Mouse (Mus musculus) midbrain, embryonic 12.5 days (tissue): ENCODE measurements around the gene Mdm2. TPM values are rescaled to one million over a fixed set of nuclear protein-coding genes. Genes with fewer than 3 reads are reported as not detected.
A peak's percentile ranks its signal among the peaks of the same experiment; 100 is the strongest.

ENCODE experiments used
- ATAC-seq: fragments of 200-750 bp; cut with Nextera tagmentation; 2 replicates; pipeline ENCODE4 v1.8.0; 2017; ENCODE audit warnings: low read depth, moderate TSS enrichment, moderate library complexity; ENCODE audit not compliant: low FRiP score
- H3K27ac ChIP-seq: fragments of 300-500 bp; sonication (generic); replicated peaks from 2 replicates; pipeline ENCODE4 v1.5.1; 2016; ENCODE audit warnings: mild to moderate bottlenecking
- H3K27me3 ChIP-seq: fragments of 300-500 bp; sonication (generic); 2 replicates; pipeline ENCODE4 v1.6.1; 2016; ENCODE audit warnings: mild to moderate bottlenecking
- H3K36me3 ChIP-seq: fragments of 300-500 bp; sonication (generic); 2 replicates; pipeline ENCODE4 v1.6.1; 2016
- H3K4me1 ChIP-seq: fragments of 300-500 bp; sonication (generic); 2 replicates; pipeline ENCODE4 v1.6.1; 2016
- H3K4me2 ChIP-seq: fragments of 300-500 bp; sonication (generic); replicated peaks from 2 replicates; pipeline ENCODE4 v1.6.1; 2016; ENCODE audit warnings: mild to moderate bottlenecking, moderate library complexity
- H3K4me3 ChIP-seq: fragments of 300-500 bp; sonication (generic); 2 replicates; pipeline ENCODE4 v1.5.1; 2016; ENCODE audit warnings: mild to moderate bottlenecking
- H3K9ac ChIP-seq: fragments of 300-500 bp; sonication (generic); replicated peaks from 2 replicates; pipeline ENCODE4 v1.6.1; 2016; ENCODE audit warnings: mild to moderate bottlenecking, moderate library complexity
- H3K9me3 ChIP-seq: fragments of 300-500 bp; sonication (generic); 2 replicates; pipeline ENCODE4 v1.6.1; 2016; ENCODE audit warnings: mild to moderate bottlenecking
- WGBS: fragments of 180-500 bp; shearing (Covaris S2); methylation state at CpG from one replicate; pipeline ENCODE4 v1.1.7; 2016; 5-methylcytosine and 5-hydroxymethylcytosine counted together
- polyA plus RNA-seq: library from polyadenylated mRNA; unstranded; fragments of >200 nt; fragmentation: Nextera tagmentation; extraction: Ambion mirVana; gene quantifications from 2 replicates; pipeline ENCODE4 v1.2.1, GENCODE M21; 2016

The Mdm2 gene
- polyA plus RNA-seq, 1 experiment from 2014 or later = 74.5 TPM

DNA sequence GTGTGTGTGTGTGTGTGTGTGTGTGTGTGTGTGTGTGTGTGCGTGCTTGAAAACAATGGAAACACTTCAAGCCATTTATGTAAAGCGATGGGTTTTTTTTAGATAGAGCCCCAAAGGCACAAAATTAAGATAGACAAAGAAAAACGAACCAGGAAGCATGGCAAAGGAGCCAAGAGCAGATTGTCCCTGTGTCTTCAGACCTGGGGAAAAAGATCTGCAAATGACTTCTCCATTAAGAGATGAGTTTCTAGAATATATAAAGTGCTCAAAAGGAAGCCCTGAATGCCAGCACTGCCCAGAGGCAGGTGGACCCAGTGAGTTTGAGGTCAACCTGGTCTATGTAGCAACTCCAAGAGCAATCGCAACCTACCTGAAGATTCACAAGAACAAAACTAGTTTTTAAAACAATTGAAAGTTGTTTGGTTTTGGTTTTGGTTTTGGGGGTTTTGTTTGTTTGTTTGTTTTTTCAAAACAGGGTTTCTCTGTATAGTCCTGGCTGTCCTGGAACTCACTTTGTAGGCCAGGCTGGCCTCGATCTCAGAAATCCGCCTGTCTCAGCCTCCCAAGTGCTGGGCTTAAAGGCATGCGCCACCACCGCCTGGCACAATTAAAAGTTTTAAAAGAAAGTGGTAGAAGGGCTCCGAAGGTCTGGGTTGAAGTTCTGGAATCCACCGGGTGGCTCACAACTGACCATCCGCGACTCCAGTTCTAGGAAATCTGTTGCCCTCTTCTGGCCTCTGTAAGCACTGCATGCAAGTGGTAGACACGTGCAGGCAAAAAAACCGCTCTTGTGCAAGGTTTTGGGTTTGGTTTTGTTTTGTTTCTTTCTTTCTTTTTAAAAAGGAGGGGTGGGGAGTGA is 28.3 kb downstream of the Mdm2 start:
- WGBS = 66% methylated on average over 13 of the region's 14 CpGs

DNA sequence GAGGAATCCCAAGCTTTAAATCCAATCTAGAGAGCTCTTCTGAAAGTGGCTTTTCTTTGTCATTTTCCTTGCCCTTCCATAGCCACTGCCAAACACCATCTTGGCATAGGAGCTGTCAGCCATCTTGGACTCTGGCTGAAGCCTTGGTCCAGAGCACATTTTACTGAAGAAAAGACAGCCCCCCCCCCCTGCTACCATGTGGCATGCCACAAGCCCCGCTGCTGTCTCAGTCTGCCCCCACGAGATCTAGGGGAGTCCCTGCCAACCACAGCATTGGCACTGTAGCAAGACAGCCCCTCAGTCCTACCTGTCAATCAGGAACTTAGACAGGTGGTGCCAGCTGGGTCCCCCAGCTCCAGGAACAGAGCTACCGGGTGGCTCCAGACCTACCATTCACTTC is 29.0 kb downstream of the Mdm2 start:
- Histone ChIP-seq H3K9me3 (no peaks in the 10 kb centered on the region), H3K4me3 (no peak overlapping the region), H3K9ac (no peak overlapping the region), H3K4me2 (no peak overlapping the region), H3K4me1 (0 out of 2 replicates have a peak, but pooled peaks cover 2% of the 10 kb centered on the region), H3K27me3 (peaks cover 10% of the 10 kb centered on the region), H3K36me3 (no peaks in the 10 kb centered on the region), H3K27ac (no peak overlapping the region)
- ATAC-seq = no peak
- WGBS = 84% methylated on average over 3 of the region's 3 CpGs

More for the DNA sequence above, 28.3 kb downstream of the Mdm2 start:
- Histone ChIP-seq H3K9ac (no peak overlapping the region), H3K36me3 (no peaks in the 10 kb centered on the region), H3K27ac (no peak overlapping the region), H3K27me3 (peaks cover 10% of the 10 kb centered on the region), H3K4me1 (no peaks in the 10 kb centered on the region), H3K4me2 (no peak overlapping the region), H3K4me3 (no peak overlapping the region), H3K9me3 (no peaks in the 10 kb centered on the region)
- ATAC-seq = no peak

DNA sequence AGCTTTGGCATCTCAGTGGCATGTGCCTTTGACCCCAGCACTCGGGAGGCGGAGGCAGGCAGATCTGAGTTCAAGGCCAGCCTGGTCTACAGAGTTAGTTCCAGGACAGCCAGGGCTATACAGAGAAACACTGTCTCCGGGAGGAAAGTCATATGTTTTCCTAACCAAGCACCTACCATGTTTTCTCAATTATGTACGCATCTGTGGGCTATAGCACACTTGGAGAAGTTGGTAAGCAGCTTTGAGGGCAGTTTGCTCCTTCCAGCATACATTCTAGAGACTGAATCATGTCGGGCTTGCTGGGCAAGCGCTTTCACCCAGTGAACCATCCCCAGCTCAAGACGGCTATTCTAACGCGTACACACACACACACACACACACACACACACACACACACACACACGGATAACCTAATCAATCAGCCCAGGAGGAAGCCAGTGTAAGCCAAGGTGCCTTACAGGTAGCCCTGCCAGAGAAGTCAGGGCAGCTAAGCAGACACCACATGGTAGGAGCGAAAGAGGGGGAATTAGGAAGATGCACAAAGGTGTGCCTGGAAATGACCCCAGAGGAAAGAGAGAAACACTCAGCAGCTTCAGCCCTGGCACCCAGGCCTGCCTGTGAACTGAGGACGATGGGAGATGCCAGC is 29.6 kb downstream of the Mdm2 start:
- ATAC-seq = no peak
- Histone ChIP-seq H3K27me3 (peaks cover 10% of the 10 kb centered on the region), H3K27ac (no peak overlapping the region), H3K4me3 (no peak overlapping the region), H3K36me3 (no peaks in the 10 kb centered on the region), H3K9ac (no peak overlapping the region), H3K9me3 (no peaks in the 10 kb centered on the region), H3K4me1 (0 out of 2 replicates have a peak, but pooled peaks cover 2% of the 10 kb centered on the region), H3K4me2 (no peak overlapping the region)
- WGBS = 87% methylated on average over 12 of the region's 12 CpGs

DNA sequence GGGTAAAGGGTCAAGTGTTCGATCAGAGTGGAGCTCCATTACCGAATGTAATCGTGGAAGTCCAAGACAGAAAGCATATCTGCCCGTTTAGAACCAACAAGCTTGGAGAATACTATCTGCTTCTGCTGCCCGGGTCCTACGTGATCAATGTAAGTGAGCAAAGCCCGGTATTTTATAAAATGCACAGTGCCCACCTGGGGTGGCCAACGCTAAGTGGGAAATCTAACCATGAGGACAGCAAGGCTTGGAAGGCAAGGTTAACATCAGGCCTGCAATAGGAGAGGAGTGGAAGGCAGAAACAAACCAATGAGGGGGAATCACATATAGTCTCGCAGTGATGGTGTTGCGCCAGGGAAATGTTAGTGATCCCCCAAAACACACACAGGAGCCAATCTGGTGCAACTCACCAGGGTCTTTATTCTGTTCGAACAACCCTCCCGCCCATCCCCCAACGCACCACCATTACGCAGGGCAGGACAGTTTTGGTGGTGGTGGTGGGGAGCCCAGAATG is 30.5 kb downstream of the Mdm2 start:
- 0 out of 2 replicates have a peak, but pooled peaks cover 8% of the 10 kb centered on the region for H3K4me1 ChIP-seq
- H3K27ac ChIP-seq = no peak overlapping the region
- no peak overlapping the region for H3K4me2 ChIP-seq
- no peak overlapping the region for H3K9ac ChIP-seq
- WGBS = 92% methylated on average over 14 of the region's 14 CpGs
- H3K4me3 ChIP-seq = no peak overlapping the region
- no peaks in the 10 kb centered on the region for H3K9me3 ChIP-seq
- ATAC-seq = no peak
- no peaks in the 10 kb centered on the region for H3K36me3 ChIP-seq
- H3K27me3 ChIP-seq = peaks cover 10% of the 10 kb centered on the region

DNA sequence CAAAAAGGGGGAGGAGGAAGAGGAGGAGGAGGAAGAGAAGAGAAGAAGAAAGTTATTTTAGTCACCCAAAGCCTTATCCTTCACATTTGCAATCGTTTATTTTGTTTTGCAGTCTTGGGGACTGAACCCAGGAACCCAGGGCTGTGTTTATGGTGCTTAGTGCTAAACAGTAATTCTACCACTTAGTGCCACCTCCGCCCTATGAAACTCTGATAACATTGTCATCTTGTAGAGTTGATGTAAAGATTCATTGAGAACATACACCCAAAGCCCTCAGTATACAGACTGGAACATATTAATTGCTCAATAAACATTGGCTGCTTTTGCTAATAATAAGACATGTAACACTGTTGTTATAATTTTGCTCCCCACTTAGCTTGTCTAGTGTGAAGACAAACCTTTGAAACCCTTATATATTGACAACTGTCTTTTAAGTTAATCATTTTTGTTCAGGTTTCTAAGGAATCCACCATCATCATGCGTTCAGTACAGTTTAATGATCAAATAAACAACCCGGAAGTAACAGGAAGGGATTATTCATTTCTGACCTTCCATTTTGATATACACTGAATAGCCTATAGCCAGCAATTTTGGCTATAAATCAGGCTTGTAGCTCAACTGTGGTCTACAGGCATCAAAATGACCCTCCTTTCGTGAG is 31.4 kb downstream of the Mdm2 start:
- 84% methylated on average over 5 of the region's 5 CpGs for WGBS
- Histone ChIP-seq H3K27ac (no peak overlapping the region), H3K9me3 (no peaks in the 10 kb centered on the region), H3K27me3 (peaks cover 12% of the 10 kb centered on the region), H3K4me2 (no peak overlapping the region), H3K4me1 (0 out of 2 replicates have a peak, but pooled peaks cover 8% of the 10 kb centered on the region), H3K36me3 (no peaks in the 10 kb centered on the region), H3K9ac (no peak overlapping the region), H3K4me3 (no peak overlapping the region)
- no peak for ATAC-seq

DNA sequence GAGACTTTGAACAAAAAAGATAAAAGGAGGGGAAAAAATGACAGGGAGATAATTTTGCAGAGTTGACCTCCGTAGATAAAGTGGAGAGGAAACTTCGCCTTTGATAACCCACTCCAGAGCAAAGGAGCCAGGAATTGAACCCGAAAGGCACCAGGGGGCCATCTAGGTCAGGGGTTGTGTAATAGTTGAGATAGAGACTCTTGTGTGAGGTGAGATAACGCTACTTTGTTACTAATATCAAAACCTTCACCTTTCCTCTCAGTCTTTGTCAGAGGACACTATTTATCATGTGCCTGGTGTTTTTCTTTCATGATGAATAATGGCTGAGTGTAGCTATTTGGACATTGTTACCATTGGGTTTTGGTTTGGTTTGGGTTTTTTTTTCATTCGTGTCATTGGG is 32.2 kb downstream of the Mdm2 start:
- H3K36me3 ChIP-seq = no peaks in the 10 kb centered on the region
- WGBS = 82% methylated on average over 5 of the region's 5 CpGs

DNA sequence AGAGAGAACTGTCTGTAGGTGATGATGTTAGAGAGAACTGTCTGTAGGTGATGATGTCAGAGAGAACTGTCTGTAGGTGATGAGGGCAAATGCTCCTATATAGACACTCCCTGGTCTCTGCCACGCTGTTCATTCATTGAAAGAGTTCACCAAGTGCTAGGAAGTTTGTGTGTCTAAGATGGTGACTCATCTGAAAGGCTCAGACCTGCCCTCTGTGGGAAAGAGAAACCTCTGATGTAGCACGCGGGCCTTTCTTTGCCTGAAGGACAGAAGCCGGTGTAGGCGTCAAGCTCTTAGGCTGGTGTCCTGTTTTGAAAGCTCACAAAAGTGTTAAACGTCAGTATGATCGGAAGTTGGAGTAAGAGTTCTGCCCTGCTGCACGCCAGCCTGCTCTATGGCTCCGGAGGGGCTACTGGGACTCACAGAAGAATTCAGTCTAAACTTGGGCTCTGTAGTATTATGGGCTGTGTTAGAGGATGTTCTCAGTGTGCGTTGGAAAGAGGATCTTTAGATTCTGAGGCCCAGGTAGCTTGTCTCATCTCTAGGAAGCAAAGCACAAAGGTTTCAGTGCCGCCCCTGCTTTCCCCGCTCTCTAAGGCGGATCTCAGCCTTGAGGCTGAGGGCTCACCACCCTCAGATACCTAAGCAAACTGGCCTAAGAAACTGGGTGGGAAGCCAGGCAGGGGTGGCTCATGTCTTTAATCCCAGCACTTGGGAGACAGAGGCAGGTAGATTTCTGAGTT is 32.9 kb downstream of the Mdm2 start:
- no peak overlapping the region for H3K4me3 ChIP-seq
- H3K4me1 ChIP-seq = 0 out of 2 replicates have a peak, but pooled peaks cover 8% of the 10 kb centered on the region
- H3K9me3 ChIP-seq = no peaks in the 10 kb centered on the region
- H3K9ac ChIP-seq = no peak overlapping the region
- 81% methylated on average over 13 of the region's 13 CpGs for WGBS
- ATAC-seq = no peak
- H3K27me3 ChIP-seq = peaks cover 15% of the 10 kb centered on the region
- no peak overlapping the region for H3K27ac ChIP-seq
- H3K36me3 ChIP-seq = no peaks in the 10 kb centered on the region
- no peak overlapping the region for H3K4me2 ChIP-seq

More for the DNA sequence above, 32.2 kb downstream of the Mdm2 start:
- Histone ChIP-seq H3K9ac (no peak overlapping the region), H3K27ac (no peak overlapping the region), H3K9me3 (no peaks in the 10 kb centered on the region), H3K4me1 (0 out of 2 replicates have a peak, but pooled peaks cover 8% of the 10 kb centered on the region), H3K4me3 (no peak overlapping the region), H3K4me2 (no peak overlapping the region), H3K27me3 (peaks cover 15% of the 10 kb centered on the region)
- ATAC-seq = no peak

DNA sequence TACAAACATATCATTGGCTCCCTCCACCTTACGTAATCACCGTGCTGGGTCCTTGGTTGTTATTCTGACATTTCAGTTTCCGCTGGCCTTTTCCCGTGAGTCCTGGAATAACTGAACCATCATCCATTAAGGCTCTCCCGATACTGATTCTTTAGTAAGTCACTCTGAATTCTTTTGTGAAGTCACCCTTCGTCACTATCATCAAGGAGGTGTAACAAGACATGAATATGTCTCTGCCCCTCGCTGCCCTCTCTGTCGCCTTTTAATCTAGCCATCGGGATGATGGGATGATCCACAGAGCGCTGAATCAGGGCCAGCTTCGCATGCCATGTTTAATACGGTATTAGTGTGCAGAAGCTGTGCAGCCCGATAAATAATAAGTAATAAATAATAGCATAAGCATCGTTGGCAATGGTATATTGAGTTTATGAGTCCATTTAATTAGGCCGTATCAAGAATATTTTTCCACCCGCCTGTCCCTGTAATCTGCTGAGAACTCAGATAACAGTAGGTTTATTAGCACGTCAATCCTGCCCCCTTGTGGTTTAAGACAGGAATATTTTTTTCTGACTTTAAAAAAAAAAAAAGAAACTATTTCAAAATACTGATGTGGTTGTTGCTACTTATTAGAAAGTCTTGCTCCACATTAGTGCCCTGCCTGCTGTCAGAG is 33.8 kb downstream of the Mdm2 start:
- Histone ChIP-seq H3K4me2 (peak overlapping the region; percentile 61), H3K27me3 (peaks cover 15% of the 10 kb centered on the region), H3K4me1 (0 out of 2 replicates have a peak, but pooled peaks cover 8% of the 10 kb centered on the region), H3K9ac (no peak overlapping the region), H3K27ac (0 out of 2 replicates have a peak overlapping the region, but pooled peaks have one; percentile 74), H3K9me3 (no peaks in the 10 kb centered on the region), H3K4me3 (peak overlapping the region; percentile 39), H3K36me3 (no peaks in the 10 kb centered on the region)
- WGBS = 31% methylated on average over 17 of the region's 17 CpGs
- ATAC-seq = peak; percentile 31

DNA sequence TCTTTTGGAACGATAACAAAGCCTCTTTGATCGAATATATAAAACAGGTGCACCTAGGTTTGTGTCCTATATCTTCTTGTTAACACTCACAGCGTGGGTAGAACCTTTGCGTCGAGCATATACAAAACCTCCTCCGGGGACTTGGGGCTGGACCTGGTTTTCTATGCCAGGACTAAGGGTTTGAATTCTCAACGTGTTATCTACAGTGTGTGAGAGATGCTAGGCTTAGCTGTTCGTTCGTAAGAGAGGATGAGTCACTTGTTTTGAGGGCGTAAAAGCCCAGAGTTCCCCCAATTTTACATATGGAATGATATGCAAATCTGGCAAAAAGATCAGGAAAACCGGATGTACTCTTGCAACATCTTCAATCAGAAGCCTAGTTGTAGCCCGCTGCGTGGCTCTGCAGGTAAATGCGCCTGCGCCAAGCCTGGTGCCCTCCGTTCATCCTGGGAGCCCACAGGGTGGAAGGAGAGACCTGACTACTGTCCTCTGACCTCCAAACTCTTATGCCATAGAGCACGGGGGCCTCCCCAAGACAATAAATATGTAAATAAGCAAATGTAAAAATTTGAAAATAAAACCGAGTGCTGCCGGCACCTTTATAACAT is 34.4 kb downstream of the Mdm2 start:
- Histone ChIP-seq H3K27me3 (peaks cover 15% of the 10 kb centered on the region), H3K4me1 (0 out of 2 replicates have a peak, but pooled peaks cover 8% of the 10 kb centered on the region), H3K9me3 (no peaks in the 10 kb centered on the region), H3K4me3 (peak overlapping the region; percentile 39), H3K4me2 (peak overlapping the region; percentile 61), H3K36me3 (no peaks in the 10 kb centered on the region), H3K27ac (peak overlapping the region; percentile 74; the same call in 1 of the 2 replicates), H3K9ac (0 out of 2 replicates have a peak overlapping the region, but pooled peaks have one; percentile 34)
- peak; percentile 57 for ATAC-seq
- 39% methylated on average over 19 of the region's 19 CpGs for WGBS
